Mouse (Mus musculus): Measurements from ENCODE around the gene Krit1. TPM values are rescaled to one million over a fixed set of nuclear protein-coding genes. Genes with fewer than 3 reads are reported as not detected.
"Not testable (repeated sequence)": the region's sequence is repeated elsewhere in the genome, so short reads cannot be mapped to it uniquely, and the experiment has no call there.

The Krit1 gene
- polyA plus RNA-seq, 1 experiment: 10.3 TPM

DNA sequence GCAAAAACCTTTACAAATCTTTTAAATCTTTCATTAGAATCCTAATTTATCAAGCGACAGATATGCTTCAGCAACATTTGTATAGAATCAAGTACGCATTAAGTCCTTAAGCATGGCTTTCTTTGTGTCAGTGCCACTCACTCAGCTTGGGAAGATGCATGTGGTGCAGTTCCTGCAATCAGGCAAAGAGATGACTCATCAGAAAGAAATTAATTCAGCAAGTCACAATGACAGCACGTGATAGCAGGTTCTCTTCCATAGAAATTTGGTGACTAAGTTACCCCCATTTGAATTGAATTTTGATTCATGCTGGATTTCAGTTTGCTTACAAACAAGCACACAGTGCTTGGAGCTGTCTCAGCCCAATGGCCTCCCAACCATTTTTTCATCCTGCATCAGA lies 70.5 kb downstream of the Krit1 start:
- WGBS: 77% methylated on average over 3 of the region's 3 CpGs
- Histone ChIP-seq H3K4me3 (replicated peaks; ENCODE audit: extremely low read depth, low read depth, low read length) (no peak overlapping the region), H3K4me1 (ENCODE audit: control insufficient read depth, insufficient read depth, low read length) (no peaks in the 10 kb centered on the region)
- TF ChIP-seq POLR2A (IDR thresholded peaks at IDR 0.05; ENCODE audit: borderline replicate concordance, extremely low read depth, low read depth, low read length) (no peak), CTCF (IDR thresholded peaks at IDR 0.05; ENCODE audit: insufficient read depth, low read length) (no peak)
- no peak for DNase-seq

- DNase-seq; H3K4me1 ChIP-seq (ENCODE audit: control insufficient read depth, insufficient read depth, low read length); H3K4me3 ChIP-seq (replicated peaks; ENCODE audit: extremely low read depth, low read depth, low read length): not testable (repeated sequence)
- 63% methylated on average over 7 of the region's 7 CpGs for WGBS
These were observed 83.9 kb downstream of the Krit1 start for GRCm38 (mm10) chr5:3886862-3887261.

DNA sequence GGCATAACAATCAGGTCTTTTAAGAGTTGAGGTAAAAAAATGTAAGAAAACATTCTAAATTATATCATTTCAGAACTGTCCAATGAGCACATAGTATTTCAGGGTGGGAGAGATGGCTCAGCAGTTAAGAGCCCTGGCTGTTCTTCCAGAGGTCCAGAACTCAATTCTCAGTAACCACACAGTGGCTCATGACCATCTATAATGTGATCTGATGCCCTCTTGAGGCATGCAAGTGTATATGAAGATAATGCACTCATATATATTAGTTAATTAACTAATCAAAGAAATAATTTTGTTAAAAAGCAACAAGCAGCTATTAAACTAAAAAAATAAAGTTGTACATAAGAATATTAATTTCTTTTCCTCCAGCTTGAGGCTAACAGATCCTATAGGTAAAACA lies 86.2 kb downstream of the Krit1 start:
- no peaks in the 10 kb centered on the region for H3K4me1 ChIP-seq (ENCODE audit: control insufficient read depth, insufficient read depth, low read length)
- TF ChIP-seq CTCF (IDR thresholded peaks at IDR 0.05; ENCODE audit: insufficient read depth, low read length): no peak
- TF ChIP-seq POLR2A (IDR thresholded peaks at IDR 0.05; ENCODE audit: borderline replicate concordance, extremely low read depth, low read depth, low read length): no peak
- no peak for DNase-seq
- no peak overlapping the region for H3K4me3 ChIP-seq (replicated peaks; ENCODE audit: extremely low read depth, low read depth, low read length)

GRCm38 (mm10) chr5:3893459-3894293 lies 90.7 kb downstream of the Krit1 start, which contains the start of gene Mterf1a:
Mterf1a (minus strand) TSS chr5:3893933.
- peak; percentile 20 for DNase-seq
- peak within 1 kb of the TSS; percentile 49 for H3K4me3 ChIP-seq (replicated peaks; ENCODE audit: extremely low read depth, low read depth, low read length)
- not testable (repeated sequence) for H3K4me1 ChIP-seq (ENCODE audit: control insufficient read depth, insufficient read depth, low read length)
- WGBS: under 1% methylated on average over 10 of the region's 47 CpGs

DNA sequence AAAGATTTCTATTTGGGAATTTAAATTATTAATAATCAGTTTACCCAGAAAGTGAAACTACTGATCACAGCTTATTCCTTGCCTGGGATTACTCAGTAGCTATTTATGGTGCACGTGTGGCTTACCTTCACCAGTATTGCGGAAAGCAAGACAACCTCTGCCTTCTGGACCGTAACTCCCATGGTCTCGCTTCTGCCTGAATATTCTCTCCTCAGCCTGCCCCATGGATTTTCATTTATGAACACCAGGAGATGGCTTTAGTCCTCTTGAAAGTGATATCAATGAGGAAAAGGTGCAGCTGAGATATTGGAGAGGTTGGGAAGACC lies 91.3 kb downstream of the Krit1 start:
- WGBS: 93% methylated on average over 4 of the region's 4 CpGs
- not testable (repeated sequence) for H3K4me1 ChIP-seq (ENCODE audit: control insufficient read depth, insufficient read depth, low read length); H3K4me3 ChIP-seq (replicated peaks; ENCODE audit: extremely low read depth, low read depth, low read length); DNase-seq

Other genes starting within 250 kb of the Krit1 start
- 1.7 and 2.0 TPM in 2 replicates for gene 1700109H08Rik, start 231.6 kb upstream of the Krit1 start, polyA plus RNA-seq (2012; rRNA removed)
- gene Pex1, start 207.1 kb upstream of the Krit1 start, polyA plus RNA-seq (2012; rRNA removed): 3.8 and 7.1 TPM in 2 replicates
- gene Rbm48, start 206.6 kb upstream of the Krit1 start, polyA plus RNA-seq (2012; rRNA removed): 3.7 and 4.4 TPM in 2 replicates
- not detected in 2 replicates for gene Tmbim7, start 152.0 kb upstream of the Krit1 start, polyA plus RNA-seq (2012; rRNA removed)
- gene Gatad1, start 146.0 kb upstream of the Krit1 start, polyA plus RNA-seq (2012; rRNA removed): 36.1 and 39.0 TPM in 2 replicates
- 6.5 and 7.9 TPM in 2 replicates for gene Ankib1, start 259 bp upstream of the Krit1 start, polyA plus RNA-seq (2012; rRNA removed)
- gene Lrrd1, start 42.0 kb downstream of the Krit1 start, polyA plus RNA-seq (2012; rRNA removed): 0.04 and 0.07 TPM in 2 replicates
- gene Mterf1a, start 90.7 kb downstream of the Krit1 start, polyA plus RNA-seq (2012; rRNA removed): 1.1 and 1.7 TPM in 2 replicates
- 6.9 and 8.4 TPM in 2 replicates for gene Akap9, start 124.9 kb downstream of the Krit1 start, polyA plus RNA-seq (2012; rRNA removed)